Mouse (Mus musculus): Measurements from ENCODE around the gene M1ap.
A peak's percentile ranks its signal among the peaks of the same experiment; 100 is the strongest.

M1ap gene

GRCm38 (mm10) chr6:83011255-83011654 is 64.6 kb downstream of the M1ap start:
- DNase-seq (ENCODE audit: low spot score) = no peak

- no peak for DNase-seq (ENCODE audit: low spot score)
These were observed 65.1 kb downstream of the M1ap start for GRCm38 (mm10) chr6:83011756-83012155.

DNA sequence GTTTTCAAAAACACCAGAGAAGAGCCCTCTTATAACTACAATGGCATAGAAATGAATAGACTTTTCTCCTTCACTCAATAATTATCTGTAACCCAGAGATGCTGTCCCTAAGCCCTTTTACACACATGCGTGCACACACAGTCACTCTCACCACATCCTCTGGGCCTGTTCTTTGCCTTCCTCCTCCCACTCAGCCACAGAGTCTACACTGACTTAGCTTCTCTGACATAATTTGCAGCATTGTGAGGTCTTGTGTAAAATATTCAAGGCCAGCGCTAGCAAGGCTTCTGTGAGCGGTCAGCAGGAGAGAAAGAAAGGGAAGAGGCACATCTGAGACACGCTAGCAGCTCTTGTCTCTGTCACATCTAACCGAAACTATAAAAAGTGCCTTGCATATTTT is 66.7 kb downstream of the M1ap start:
- no peak for DNase-seq (ENCODE audit: low spot score)

GRCm38 (mm10) chr6:83014482-83015466 is 68.1 kb downstream of the M1ap start:
- no peak for DNase-seq (ENCODE audit: low spot score)

GRCm38 (mm10) chr6:83015749-83016148 is 69.0 kb downstream of the M1ap start:
- no peak for DNase-seq (ENCODE audit: low spot score)

DNA sequence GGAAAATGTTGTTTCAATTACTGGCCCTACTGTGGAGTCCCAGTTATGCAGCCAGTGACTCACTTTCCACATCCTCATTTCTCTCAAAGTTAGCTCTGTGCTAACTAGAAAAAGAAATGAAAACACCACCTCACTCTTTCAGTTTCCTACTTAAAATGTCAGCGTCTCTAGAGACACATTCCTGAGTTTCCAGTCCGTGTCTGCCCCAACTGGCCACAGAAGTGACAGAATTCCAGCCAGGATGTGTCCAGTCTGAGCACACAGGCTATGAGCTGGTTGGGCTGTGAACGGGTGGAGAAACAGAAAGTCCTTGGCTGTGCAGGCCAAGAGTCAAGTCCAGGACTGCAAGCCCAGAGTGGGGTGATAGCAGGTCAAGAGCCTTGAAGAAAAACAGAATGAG is 70.5 kb downstream of the M1ap start:
- peak; percentile 35 for DNase-seq (ENCODE audit: low spot score)

DNA sequence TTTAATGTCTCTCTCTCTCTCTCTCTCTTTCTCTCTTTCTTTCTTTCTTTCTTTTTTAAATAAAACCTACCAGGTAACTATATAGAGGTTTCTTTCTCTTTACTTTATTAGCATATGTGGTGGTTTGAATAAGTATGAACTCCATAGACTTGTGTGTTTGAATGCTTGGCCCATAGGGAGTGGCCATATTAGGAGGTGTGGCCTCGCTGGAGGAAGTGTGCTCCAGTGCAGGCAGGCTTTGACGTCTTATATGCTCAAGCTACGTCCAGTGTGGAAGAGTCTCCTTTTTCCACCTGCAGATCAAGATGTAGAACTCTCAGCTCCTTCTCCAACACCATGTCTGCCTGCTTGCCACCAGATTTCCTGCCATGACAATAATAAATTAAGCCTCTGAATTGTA is 72.3 kb downstream of the M1ap start:
- no peak for DNase-seq (ENCODE audit: low spot score)

DNA sequence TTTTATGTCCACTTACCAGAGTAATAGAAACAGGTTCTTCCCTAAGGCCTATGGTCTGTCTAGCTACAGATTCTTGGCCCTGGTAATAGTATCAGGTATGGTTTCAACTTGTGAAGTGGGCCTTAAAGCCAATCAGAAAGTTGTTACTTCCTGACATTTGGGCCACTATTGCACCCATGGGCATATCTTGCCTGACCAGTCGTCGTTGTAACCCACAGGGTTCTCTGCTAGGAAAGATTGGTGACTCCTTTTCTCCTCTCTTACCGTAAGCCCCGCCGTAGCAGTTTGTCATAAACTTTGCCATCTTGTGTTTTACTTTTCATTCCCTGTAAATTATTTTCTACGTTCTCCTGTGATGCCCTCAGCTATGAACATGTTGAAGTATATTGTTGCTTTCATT is 73.4 kb downstream of the M1ap start:
- no peak for DNase-seq (ENCODE audit: low spot score)

DNA sequence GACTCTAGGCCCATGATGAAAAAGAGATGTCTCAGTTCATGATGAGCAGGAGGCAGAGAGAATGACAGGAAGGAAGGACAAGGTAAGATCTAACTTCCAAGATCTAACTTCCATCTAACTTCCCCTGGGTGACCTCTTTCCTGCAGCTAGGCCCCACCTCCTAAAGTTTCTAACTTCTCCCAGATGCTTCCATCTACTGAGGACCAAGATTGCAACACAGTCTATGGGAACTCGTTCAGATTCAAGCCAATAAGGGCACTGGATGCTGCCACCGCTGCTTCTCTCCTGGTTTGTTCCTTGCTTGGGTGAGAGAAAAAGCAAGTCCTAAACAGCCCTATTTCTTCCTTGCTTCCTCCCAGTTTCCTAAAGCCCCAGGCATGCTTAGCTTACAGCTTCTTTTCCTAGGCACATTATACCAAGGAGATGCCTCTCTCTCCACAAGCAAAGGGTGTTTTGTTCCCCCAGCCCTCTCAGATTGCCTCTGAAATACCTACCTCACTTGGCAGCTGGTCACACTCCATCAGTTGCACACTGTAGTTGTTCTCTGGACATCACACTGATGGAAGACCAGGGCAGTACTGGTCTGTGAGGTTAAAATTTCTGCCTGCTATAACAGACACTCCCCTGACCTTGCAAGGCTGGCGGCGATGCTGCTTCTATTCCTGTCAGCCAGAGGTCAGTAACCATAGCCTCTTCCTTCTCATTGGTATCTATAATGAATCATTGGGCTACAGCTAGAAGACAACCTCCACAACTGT is 74.3 kb downstream of the M1ap start:
- no peak for DNase-seq (ENCODE audit: low spot score)

DNA sequence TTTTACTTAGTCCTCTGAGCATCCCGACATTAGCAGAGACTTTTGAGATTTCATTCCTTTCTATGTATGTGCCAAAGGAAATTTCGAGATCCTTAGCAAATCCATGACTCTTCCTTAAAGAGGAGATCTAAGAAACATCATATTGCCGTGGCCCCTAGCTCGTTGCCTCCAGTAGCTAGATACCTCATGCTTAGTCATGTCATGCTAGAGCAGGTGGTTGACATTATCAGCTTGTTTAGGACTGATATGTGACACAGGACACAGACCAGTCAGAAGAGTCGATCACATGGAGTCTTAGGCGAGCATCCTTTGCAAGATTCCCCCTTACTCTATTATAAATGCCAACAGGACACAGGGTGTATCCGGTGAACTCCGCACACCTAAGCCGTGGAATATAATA is 76.3 kb downstream of the M1ap start:
- DNase-seq (ENCODE audit: low spot score) = no peak

DNA sequence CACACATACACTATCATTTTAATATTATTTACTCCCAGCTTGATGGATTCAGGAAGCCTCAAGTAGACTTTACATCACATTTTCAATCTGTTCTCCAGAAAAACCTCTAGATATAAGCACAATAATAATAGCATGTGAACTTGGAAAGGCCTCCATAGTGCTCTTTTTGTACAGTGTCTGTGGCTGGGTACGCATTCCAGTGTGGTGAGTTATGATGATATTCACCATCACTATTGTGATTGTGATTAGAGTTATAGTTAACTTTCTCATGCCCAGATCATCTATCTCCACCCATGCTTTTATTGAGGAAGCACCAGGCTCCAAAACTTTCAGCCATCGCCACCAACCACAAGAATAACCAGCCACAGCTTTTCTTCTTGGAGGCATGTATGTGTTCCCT is 77.1 kb downstream of the M1ap start:
- no peak for DNase-seq (ENCODE audit: low spot score)

DNA sequence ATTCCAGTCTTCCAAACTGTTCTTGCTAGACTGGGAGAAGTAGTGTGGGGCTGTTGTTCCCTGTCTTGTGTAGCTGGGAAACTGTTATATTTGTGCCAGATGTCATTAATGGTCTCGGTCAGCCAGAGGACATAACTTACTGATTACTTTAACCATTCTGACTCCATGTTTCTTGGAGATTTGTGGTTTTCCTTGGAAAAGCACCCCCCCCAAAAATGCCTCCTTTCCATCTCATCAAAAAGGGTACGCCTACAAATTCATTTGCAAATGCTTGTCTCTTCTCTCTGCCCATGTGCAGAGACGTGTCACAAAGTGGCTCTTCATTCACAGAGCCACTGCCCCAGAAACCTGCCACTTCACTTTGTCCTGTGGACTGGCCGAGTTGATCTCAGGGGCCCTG is 77.7 kb downstream of the M1ap start:
- DNase-seq (ENCODE audit: low spot score) = no peak

DNA sequence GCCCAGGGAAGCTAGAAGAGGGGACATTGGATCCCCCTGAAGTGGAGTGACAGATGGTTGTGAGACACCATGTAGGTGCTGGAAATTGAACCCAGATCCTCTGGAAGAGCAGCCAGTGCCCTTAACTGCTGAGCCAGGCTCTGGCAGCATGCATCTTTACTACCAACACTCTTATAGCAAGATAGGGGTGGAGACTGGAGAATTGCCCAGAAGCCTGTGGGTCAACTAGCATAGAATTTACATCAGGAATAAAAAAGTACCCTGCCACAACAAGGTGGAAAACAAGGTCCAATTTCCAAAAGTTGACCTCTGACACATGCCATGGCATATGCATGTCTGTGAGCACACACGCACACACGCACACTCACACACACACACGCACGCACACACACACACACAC is 78.5 kb downstream of the M1ap start:
- DNase-seq (ENCODE audit: low spot score) = no peak

DNA sequence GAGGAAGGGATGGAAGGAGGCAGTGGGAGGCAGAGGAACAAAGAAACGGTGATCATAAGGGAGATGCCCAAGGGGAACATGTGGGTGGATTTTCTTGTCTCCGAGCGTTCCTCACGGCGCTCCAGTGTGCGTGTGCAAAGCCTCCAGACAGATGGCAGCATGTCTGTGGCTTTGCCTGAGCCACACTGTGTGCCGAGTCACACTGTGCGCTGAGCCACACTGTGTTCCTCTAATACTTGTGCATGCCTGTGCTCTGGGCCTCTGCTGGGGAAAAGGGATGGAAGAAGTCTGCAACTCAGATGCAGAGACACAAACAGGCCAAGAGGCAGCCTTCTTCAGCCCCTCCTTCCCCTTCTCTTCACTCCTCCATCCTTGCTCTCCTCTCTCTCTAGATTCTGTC is 80.6 kb downstream of the M1ap start:
- DNase-seq (ENCODE audit: low spot score) = no peak

- DNase-seq (ENCODE audit: low spot score) = no peak
These were observed 81.0 kb downstream of the M1ap start for GRCm38 (mm10) chr6:83027706-83028105.

GRCm38 (mm10) chr6:83029777-83030176 is 83.1 kb downstream of the M1ap start:
- DNase-seq (ENCODE audit: low spot score) = no peak

- no peak for DNase-seq (ENCODE audit: low spot score)
These were observed 84.4 kb downstream of the M1ap start for GRCm38 (mm10) chr6:83031111-83031510.

GRCm38 (mm10) chr6:83031921-83032590 is 85.4 kb downstream of the M1ap start:
- DNase-seq (ENCODE audit: low spot score) = no peak

- DNase-seq (ENCODE audit: low spot score) = peak; percentile 49
These were observed 86.1 kb downstream of the M1ap start for GRCm38 (mm10) chr6:83032769-83033191.

DNA sequence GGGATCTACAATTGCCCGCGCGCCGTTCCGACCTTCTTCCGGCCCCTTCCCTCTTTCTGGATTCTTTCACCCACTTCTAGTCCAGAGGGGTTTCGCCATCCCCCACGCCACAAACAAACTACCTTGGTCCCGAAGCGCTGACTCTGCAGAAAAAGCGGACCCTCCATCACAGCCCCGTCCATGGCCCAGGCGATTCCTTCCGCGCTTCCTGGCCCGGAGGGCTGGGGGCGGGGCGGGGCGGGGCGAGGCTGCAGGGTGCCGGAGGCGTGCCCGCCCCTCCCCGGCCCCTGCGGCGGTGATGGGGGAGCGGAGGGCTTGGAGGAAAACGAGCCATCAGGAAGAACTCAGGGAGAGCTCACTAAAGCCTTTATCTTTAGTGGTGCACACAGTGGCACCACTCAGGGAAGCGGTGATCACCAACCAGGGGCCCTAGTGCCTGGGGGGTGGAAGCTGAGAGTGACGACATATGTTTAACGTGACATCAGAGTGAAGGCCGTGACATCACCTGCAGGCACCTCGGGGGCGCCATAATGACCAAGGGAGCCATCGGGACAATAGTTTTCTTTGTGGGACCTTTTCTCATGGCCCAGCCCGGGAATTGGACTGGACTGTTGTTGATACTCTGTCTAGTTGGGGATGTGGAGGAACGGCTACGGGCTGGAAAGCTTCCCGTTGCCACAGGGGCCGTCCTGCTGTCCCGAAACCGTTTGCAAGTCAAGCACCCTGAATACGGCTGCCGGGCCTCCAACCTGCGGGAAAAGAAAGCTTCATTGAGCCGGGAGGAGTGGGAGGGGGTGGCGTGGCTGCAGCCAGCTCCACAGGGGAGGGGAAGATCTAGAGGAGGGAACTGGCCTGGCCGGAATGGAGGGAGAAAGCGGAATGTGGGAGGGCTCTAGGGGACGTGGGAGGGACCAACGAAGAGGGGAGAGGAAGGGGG is 86.8 kb downstream of the M1ap start, which contains the start of the genes Dok1 and Loxl3:
Gene Dok1 (minus strand): TSS at position 223 of the 937 bp plus-strand sequence.
Gene Loxl3 (plus strand): TSS at position 925 of the 937 bp plus-strand sequence.
- DNase-seq (ENCODE audit: low spot score) = peak; percentile 76

GRCm38 (mm10) chr6:83034463-83035055 is 87.9 kb downstream of the M1ap start:
- no peak for DNase-seq (ENCODE audit: low spot score)
